Mouse (Mus musculus) central nervous system, embryonic 18 days (tissue): ENCODE data around the gene Rnf141. TPM values are rescaled to one million over a fixed set of nuclear protein-coding genes. Genes with fewer than 3 reads are reported as not detected.

Source experiments
- polyA plus RNA-seq: library from polyadenylated mRNA; depleted of rRNA; stranded (reverse); fragments of >200 nt; gene quantifications from 2 replicates; pipeline ENCODE4 v1.2.3, GENCODE M21; 2012; rRNA removed

Rnf141 gene
- 51.4 TPM in 2 replicates for polyA plus RNA-seq

DNA sequence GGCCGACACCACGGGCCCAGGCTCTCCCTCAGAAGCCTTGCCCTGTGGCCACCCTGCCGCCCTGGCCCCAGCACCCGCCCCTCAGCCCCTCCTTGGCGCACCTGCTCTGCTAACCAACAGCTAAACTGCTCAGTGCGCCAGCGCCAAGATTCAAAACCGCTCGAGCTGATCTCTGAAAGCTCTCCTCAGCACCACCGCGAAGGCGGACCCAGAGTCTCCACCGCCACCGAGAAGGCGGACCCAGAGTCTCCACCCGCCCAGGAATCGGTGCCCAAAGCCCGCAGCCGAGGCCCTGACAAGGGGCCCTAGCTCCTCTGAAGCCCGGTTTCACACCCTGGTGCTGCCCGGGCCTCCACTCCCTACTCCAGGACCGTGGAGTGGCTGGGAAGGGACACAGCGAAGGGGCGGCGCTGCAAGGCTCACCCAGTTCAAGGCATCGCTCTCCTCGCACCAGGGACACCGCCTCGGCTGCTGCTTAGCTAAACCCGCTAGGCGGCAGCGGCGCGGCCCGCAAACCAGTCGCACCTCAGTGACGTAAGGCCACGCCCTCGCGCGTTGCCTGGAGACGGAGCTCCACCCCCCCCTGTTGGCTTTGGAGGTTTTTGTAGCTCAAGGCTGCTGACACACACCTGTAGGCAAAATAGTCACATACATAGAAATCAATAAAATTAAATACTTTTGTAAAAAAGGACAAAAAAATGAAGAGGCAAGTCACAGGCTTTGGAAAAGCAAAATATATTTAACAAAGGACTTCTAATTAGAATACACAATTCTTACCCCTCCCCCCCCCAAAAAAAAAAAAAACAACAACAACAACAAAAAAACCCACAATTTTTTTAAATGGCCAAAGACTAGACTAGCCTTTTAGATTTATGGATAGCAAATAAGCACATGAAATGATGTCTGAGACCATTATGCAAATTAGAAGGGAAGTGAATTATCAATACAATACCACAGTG lies at the start of gene Rnf141:
TSS of gene Rnf141 (minus strand) at position 542 of the 959 bp plus-strand sequence.

DNA sequence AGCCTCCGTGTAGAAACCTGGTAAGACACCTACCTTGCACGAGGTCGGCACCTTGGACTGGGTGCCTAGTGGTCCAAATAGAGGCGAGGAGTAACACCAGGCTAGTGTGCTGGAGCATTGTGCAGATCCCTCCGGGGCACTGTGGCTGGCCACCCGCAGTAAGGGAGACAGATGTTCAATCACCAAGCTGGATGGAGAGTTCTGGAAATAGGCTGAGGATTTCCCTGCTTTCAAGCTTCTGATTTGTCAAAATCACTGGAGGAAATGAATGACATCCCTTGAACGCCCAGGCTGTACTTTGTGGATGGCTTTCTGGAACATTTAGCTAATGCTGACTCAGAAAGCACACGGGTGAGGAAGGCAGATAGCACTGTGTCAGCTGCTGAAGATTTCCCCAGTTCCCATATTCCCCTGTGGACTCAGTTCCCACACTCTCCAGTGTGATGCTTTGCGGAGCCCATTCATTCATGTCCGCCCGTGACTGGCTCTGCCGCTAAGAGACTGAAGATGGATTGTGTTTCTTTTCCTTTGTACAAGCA lies 18.6 kb upstream of the Rnf141 start, which contains the start of gene Lyve1:
TSS of gene Lyve1 (minus strand) at position 489 of the 539 bp plus-strand sequence.

DNA sequence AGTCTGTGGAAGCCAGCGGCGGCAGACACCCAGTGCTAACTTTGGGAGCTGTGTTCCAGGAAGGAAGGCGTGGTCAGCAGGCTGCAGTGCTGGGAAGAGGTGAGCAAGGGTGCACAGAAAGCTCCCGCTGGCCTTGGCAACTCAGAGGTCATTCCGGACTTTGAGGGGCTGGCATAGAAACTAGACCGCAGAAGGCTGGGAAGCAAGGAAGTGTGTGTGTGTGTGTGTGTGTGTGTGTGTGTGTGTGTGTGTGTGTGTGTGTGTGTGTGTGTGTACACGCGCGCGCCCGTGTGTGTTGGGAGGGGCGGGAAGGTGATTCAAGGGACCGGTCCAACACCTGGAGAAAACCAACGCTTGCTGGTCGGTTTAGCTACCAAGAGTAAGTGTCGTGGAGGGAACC lies 76.3 kb downstream of the Rnf141 start, which contains the start of gene Ampd3:
TSS of gene Ampd3 (plus strand) at position 206 of the 400 bp plus-strand sequence.

Other genes with a start within 250 kb of the Rnf141 start
- 68.4 and 71.7 TPM in 2 replicates for gene Sbf2, start 229.5 kb downstream of the Rnf141 start, polyA plus RNA-seq
- 2.5 and 3.2 TPM in 2 replicates for gene Adm, start 216.8 kb downstream of the Rnf141 start, polyA plus RNA-seq
- 13.6 and 17.0 TPM in 2 replicates for gene Ampd3, start 76.3 kb downstream of the Rnf141 start, polyA plus RNA-seq
- gene Lyve1, start 18.8 kb upstream of the Rnf141 start, polyA plus RNA-seq, result 4.1 and 5.6 TPM in 2 replicates
- gene Mrvi1, start 138.0 kb upstream of the Rnf141 start, polyA plus RNA-seq, result 0.76 and 1.0 TPM in 2 replicates
- 47.7 and 48.7 TPM in 2 replicates for gene Ctr9, start 184.5 kb upstream of the Rnf141 start, polyA plus RNA-seq
- gene Eif4g2, start 238.6 kb upstream of the Rnf141 start, polyA plus RNA-seq, result 594 and 609 TPM in 2 replicates